Mouse (Mus musculus): ENCODE data around the gene Zfp748. TPM values are rescaled to one million over a fixed set of nuclear protein-coding genes. Genes with fewer than 3 reads are reported as not detected.

Zfp748 gene
- 1 to 10 TPM; 5.7 to 5.9 TPM for total RNA-seq (2023)

DNA sequence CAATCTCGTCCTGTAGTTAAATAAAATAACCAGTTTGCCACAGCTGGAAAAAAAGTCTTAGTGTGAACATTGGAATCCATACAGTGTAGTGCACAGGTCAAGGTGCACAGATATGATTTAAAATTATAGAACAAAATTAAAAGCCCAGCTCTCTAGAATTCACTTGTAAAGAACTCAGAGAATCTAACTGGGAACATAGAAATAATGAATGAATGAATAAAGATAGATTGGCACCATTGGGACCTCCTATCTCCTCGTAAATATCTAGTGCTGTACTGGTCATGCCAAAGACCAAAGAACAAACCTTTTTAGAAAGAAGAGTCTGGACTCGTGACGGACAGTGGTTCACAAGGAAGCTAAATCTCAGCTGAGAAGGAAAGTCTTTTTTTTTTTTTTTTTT is at the start of gene Zfp748:
Zfp748 (minus strand) TSS at position 101 of the 400 bp plus-strand sequence.

DNA sequence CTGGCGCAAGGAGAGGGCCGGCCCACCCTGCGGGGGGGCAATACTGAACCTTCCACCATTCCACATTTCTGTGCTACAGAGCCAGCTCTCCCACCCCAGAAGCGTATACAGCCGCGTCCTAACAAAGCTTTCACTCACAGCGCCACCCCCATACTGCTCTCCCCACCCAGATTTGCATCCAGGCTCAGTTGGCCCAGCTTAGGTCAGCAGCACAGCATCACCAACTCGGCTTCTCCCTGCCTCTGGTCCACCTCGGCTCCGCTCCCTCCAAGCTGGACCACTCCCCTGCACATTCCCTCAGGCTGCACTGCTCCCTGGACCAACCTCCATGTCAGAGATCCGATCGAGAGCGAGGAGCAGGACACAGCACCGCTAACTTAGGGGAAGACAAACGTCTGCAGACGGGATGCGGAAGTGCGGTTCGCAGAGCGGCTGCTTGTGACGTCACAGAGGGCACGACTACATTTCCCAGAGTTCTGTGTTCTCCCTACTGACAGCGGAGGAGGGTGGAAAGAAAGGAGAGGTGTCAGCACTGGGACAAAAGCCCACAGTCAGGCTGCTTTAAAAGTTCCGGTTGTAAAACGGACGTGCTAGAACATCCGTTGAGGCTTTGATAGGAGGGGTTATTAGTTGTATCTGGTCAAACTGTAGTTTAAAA is 27.7 kb downstream of the Zfp748 start, which contains the start of the genes Gm26965 and Zfp87:
Gm26965 (minus strand) TSS at position 399 of the 658 bp plus-strand sequence.
Zfp87 (minus strand) TSS at position 425 of the 658 bp plus-strand sequence.

DNA sequence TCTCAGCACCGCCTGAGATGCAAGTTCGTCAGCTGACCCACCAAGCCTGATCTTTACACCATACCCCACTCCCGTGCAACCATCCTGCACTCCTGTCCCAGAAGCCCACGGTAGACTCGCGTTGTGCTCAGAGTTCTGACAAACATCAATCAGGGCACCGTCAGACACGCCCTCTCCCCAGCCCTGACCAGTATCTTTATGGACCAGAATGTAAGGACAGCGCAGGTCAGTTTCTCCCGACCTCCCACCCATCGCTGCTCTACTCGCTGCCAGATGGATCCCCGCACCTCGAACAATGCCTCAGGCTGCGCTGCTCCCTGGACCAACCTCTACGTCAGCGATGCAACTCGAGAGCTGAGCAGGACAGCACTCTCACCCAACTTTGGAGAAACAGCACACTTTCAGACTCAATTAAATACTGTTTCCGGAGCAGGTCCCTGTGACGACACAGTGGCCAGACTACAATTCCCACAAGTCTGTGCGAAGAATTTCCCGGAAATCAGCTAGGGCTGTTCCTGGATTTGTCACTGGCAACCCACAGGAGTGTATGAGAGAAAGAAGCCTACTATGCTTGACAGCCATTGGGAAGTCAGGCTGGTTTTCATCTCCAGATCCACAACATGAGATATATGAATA is 53.4 kb downstream of the Zfp748 start, which contains the start of gene Zfp58:
Zfp58 (minus strand) TSS at position 472 of the 636 bp plus-strand sequence.

Other genes with a start within 250 kb of the Zfp748 start
- gene Zfp457, start 247.3 kb downstream of the Zfp748 start, total RNA-seq (2023) = under 1 TPM in 1 of 2 experiments, not detected in 1; 0.46 TPM
- 1 to 10 TPM; 5.3 to 6.4 TPM for gene Zfp595, start 221.3 kb downstream of the Zfp748 start, total RNA-seq (2023)
- gene Gm28044, start 193.3 kb downstream of the Zfp748 start, total RNA-seq (2023) = 1 to 10 TPM in 1 of 2 experiments, not detected in 1; 3.0 TPM
- 1 to 10 TPM; 6.1 to 7.3 TPM for gene Zfp953, start 193.2 kb downstream of the Zfp748 start, total RNA-seq (2023)
- 1 to 10 TPM in 1 of 2 experiments, under 1 TPM in 1; 0.90 to 1.8 TPM for gene Gm28041, start 178.1 kb downstream of the Zfp748 start, total RNA-seq (2023)
- 1 to 10 TPM; 1.1 to 1.7 TPM for gene Zfp456, start 178.0 kb downstream of the Zfp748 start, total RNA-seq (2023)
- 1 to 10 TPM; 4.0 to 4.2 TPM for gene Zfp429, start 154.0 kb downstream of the Zfp748 start, total RNA-seq (2023)
- gene Zfp459, start 132.4 kb downstream of the Zfp748 start, total RNA-seq (2023) = under 1 TPM; 0.09 to 0.42 TPM
- gene Zfp874a, start 102.2 kb downstream of the Zfp748 start, total RNA-seq (2023) = 1 to 10 TPM; 2.8 to 3.3 TPM
- 1 to 10 TPM; 6.6 to 9.1 TPM for gene Zfp874b, start 69.6 kb downstream of the Zfp748 start, total RNA-seq (2023)
- 1 to 10 TPM; 3.6 to 5.8 TPM for gene Zfp58, start 53.3 kb downstream of the Zfp748 start, total RNA-seq (2023)
- gene Gm26965, start 27.7 kb downstream of the Zfp748 start, total RNA-seq (2023) = not detected
- 10 to 100 TPM; 10.9 to 14.0 TPM for gene Zfp87, start 27.7 kb downstream of the Zfp748 start, total RNA-seq (2023)
- 1 to 10 TPM; 8.9 to 9.8 TPM for gene Zfp729b, start 55.9 kb upstream of the Zfp748 start, total RNA-seq (2023)
- under 1 TPM; 0.39 to 0.42 TPM for gene Gm49345, start 83.9 kb upstream of the Zfp748 start, total RNA-seq (2023)
- 10 to 100 TPM in 1 of 2 experiments, 1 to 10 TPM in 1; 9.4 to 11.5 TPM for gene Zfp729a, start 84.0 kb upstream of the Zfp748 start, total RNA-seq (2023)
- gene Zfp738, start 133.2 kb upstream of the Zfp748 start, total RNA-seq (2023) = 1 to 10 TPM; 5.5 to 6.5 TPM
- 1 to 10 TPM; 6.5 to 6.6 TPM for gene Zfp65, start 175.3 kb upstream of the Zfp748 start, total RNA-seq (2023)
- 1 to 10 TPM; 1.4 to 2.3 TPM for gene Zfp85, start 201.4 kb upstream of the Zfp748 start, total RNA-seq (2023)
- under 1 TPM; 0.31 to 0.35 TPM for gene Zfp493, start 225.9 kb upstream of the Zfp748 start, total RNA-seq (2023)